In genomic region chr10:94688420-94689175, GRCm38 (mm10) we compare ENCODE assay signal across 8 mouse cellular contexts. TPM values are rescaled to one million over a fixed set of nuclear protein-coding genes. Genes with fewer than 3 reads are reported as not detected.
DNase-seq lines count a peak whose midpoint lies in the region; ATAC-seq and TF ChIP-seq lines count a peak whose summit lies in the region.

TSS of gene Cep83 (plus strand) at chr10:94688654.

- peak within 1 kb of the TSS; percentile 71 for H3K4me2 ChIP-seq in embryonic facial prominence, embryonic 15.5 days (replicated peaks)
- H3K4me2 ChIP-seq in kidney, embryonic 14.5 days (replicated peaks; ENCODE audit: low read depth, low read length) = peak within 1 kb of the TSS; percentile 84
- peak within 1 kb of the TSS; percentile 77 for H3K4me2 ChIP-seq in limb, embryonic 14.5 days (replicated peaks; ENCODE audit: low read depth, low read length, severe bottlenecking)
- H3K4me2 ChIP-seq in midbrain, embryonic 16.5 days (ENCODE audit: low read length) = peak within 1 kb of the TSS; percentile 89

- peak within 1 kb of the TSS; percentile 78 for H3K4me3 ChIP-seq in bone marrow macrophage, adult 2 months (ENCODE audit: insufficient read depth, low read length)
- peak within 1 kb of the TSS; percentile 74 for H3K4me3 ChIP-seq in embryonic facial prominence, embryonic 15.5 days (replicated peaks)
- H3K4me3 ChIP-seq in kidney, embryonic 14.5 days (ENCODE audit: low read length) = peak within 1 kb of the TSS; percentile 91
- H3K4me3 ChIP-seq in limb, embryonic 14.5 days (replicated peaks; ENCODE audit: low read length) = peak within 1 kb of the TSS; percentile 91
- peak within 1 kb of the TSS; percentile 96 for H3K4me3 ChIP-seq in midbrain, embryonic 16.5 days (ENCODE audit: low read depth, low read length)
- peak within 1 kb of the TSS; percentile 99 for H3K4me3 ChIP-seq in spleen, adult 2 months (ENCODE audit: extremely low read depth, insufficient read depth, insufficient read length)

- peak; percentile 94 to 95 for DNase-seq in B cell, adult 2 months
- peak; percentile 92 to 93 for DNase-seq in heart, adult 9 months (ENCODE audit: low spot score in 2 of 2)
- peak; percentile 90 for DNase-seq in limb, embryonic 14.5 days (ENCODE audit: low spot score)
- peak; percentile 73 to 93 for DNase-seq in spleen, adult 2 months (ENCODE audit: low read depth in 1 of 2, low spot score in 2 of 2)

- WGBS in embryonic facial prominence, embryonic 15.5 days = under 1% methylated on average over 61 of the region's 86 CpGs
- under 1% methylated on average over 76 of the region's 86 CpGs for WGBS in kidney, embryonic 14.5 days
- WGBS in limb, embryonic 14.5 days = under 1% methylated on average over 79 of the region's 86 CpGs
- under 1% methylated on average over 85 of the region's 86 CpGs for whole genome bisulfite sequencing in midbrain, embryonic 16.5 days
- WGBS in spleen, adult 2 months = under 1% methylated on average over 86 of the region's 86 CpGs

- peaks cover 11% of the 10 kb centered on the region for H3K4me1 ChIP-seq in bone marrow macrophage, adult 2 months (ENCODE audit: control insufficient read depth, insufficient read depth, low read length)
- H3K4me1 ChIP-seq in embryonic facial prominence, embryonic 15.5 days = peaks cover 7% of the 10 kb centered on the region; the same call in 1 of the 2 replicates
- peaks cover 7% of the 10 kb centered on the region; the same call in 1 of the 2 replicates for H3K4me1 ChIP-seq in kidney, embryonic 14.5 days (ENCODE audit: control insufficient read depth, insufficient read depth, low read length)
- H3K4me1 ChIP-seq in limb, embryonic 14.5 days (ENCODE audit: control insufficient read depth, insufficient read depth, low read length) = peaks cover 3% of the 10 kb centered on the region
- H3K4me1 ChIP-seq in midbrain, embryonic 16.5 days (ENCODE audit: control insufficient read depth, insufficient read depth, low read length) = peaks cover 17% of the 10 kb centered on the region
- peaks cover 5% of the 10 kb centered on the region for H3K4me1 ChIP-seq in spleen, adult 2 months (ENCODE audit: control insufficient read depth, insufficient read depth, insufficient read length)

- H3K27me3 ChIP-seq in embryonic facial prominence, embryonic 15.5 days = no peaks in the 10 kb centered on the region
- no peaks in the 10 kb centered on the region for H3K27me3 ChIP-seq in kidney, embryonic 14.5 days (ENCODE audit: control insufficient read depth, insufficient read depth, low read length)
- H3K27me3 ChIP-seq in limb, embryonic 14.5 days (ENCODE audit: control insufficient read depth, insufficient read depth, low read length) = no peaks in the 10 kb centered on the region
- H3K27me3 ChIP-seq in midbrain, embryonic 16.5 days (ENCODE audit: control insufficient read depth, insufficient read depth, low read depth, low read length) = no peaks in the 10 kb centered on the region
- H3K27me3 ChIP-seq in spleen, adult 2 months (ENCODE audit: control insufficient read depth, insufficient read depth, low read length) = no peaks in the 10 kb centered on the region

- H3K36me3 ChIP-seq in embryonic facial prominence, embryonic 15.5 days = no peaks in the 10 kb centered on the region
- H3K36me3 ChIP-seq in kidney, embryonic 14.5 days (ENCODE audit: control insufficient read depth, insufficient read depth, low read length) = no peaks in the 10 kb centered on the region
- H3K36me3 ChIP-seq in limb, embryonic 14.5 days (ENCODE audit: control insufficient read depth, insufficient read depth, low read length) = no peaks in the 10 kb centered on the region
- no peaks in the 10 kb centered on the region for H3K36me3 ChIP-seq in midbrain, embryonic 16.5 days (ENCODE audit: control insufficient read depth, insufficient read depth, low read length)
- no peaks in the 10 kb centered on the region for H3K36me3 ChIP-seq in spleen, adult 2 months (ENCODE audit: control insufficient read depth, insufficient read depth, low read length)

- no peak for TF ChIP-seq POLR2A in bone marrow macrophage, adult 2 months (IDR thresholded peaks at IDR 0.05; ENCODE audit: borderline replicate concordance, low read depth, low read length)
- TF ChIP-seq POLR2A in limb, embryonic 14.5 days (IDR thresholded peaks at IDR 0.05; ENCODE audit: borderline replicate concordance, extremely low read depth, insufficient read depth, insufficient read length) = 0 out of 2 replicates have a peak, but pooled peaks have one; percentile 57
- TF ChIP-seq POLR2A in spleen, adult 2 months (IDR thresholded peaks at IDR 0.05; ENCODE audit: low read depth, low read length) = peak; percentile 47; the same call in 1 of the 2 replicates

- H3K27ac ChIP-seq in bone marrow macrophage, adult 2 months (ENCODE audit: insufficient read depth, low read depth, low read length) = peak within 1 kb of the TSS; percentile 80
- peak within 1 kb of the TSS; percentile 87 for H3K27ac ChIP-seq in embryonic facial prominence, embryonic 15.5 days (replicated peaks)
- peak within 1 kb of the TSS; percentile 88 for H3K27ac ChIP-seq in kidney, embryonic 14.5 days (ENCODE audit: low read depth, low read length)
- H3K27ac ChIP-seq in limb, embryonic 14.5 days (replicated peaks; ENCODE audit: low read depth, low read length) = peak within 1 kb of the TSS; percentile 92
- H3K27ac ChIP-seq in midbrain, embryonic 16.5 days (ENCODE audit: low read length) = peak within 1 kb of the TSS; percentile 93
- peak within 1 kb of the TSS; percentile 97 for H3K27ac ChIP-seq in spleen, adult 2 months (ENCODE audit: insufficient read depth, low read length)

- peak; percentile 98 for ATAC-seq in embryonic facial prominence, embryonic 15.5 days (ENCODE audit: insufficient number of reproducible peaks, low FRiP score, low TSS enrichment, low read depth)
- peak; percentile 98 for ATAC-seq in kidney, embryonic 14.5 days (ENCODE audit: low FRiP score, low TSS enrichment)
- ATAC-seq in limb, embryonic 14.5 days (ENCODE audit: low FRiP score, low read depth) = peak; percentile 97
- ATAC-seq in midbrain, embryonic 16.5 days = peak; percentile 98

- H3K9ac ChIP-seq in embryonic facial prominence, embryonic 15.5 days = peak within 1 kb of the TSS; percentile 94
- peak within 1 kb of the TSS; percentile 93 for H3K9ac ChIP-seq in kidney, embryonic 14.5 days (ENCODE audit: low read depth, low read length)
- peak within 1 kb of the TSS; percentile 97 for H3K9ac ChIP-seq in limb, embryonic 14.5 days (ENCODE audit: low read depth, low read length, severe bottlenecking)
- peak within 1 kb of the TSS; percentile 82 for H3K9ac ChIP-seq in midbrain, embryonic 16.5 days (ENCODE audit: low read depth, low read length)

- no peak for TF ChIP-seq CTCF in bone marrow macrophage, adult 2 months (IDR thresholded peaks at IDR 0.05; ENCODE audit: low read depth, low read length)
- TF ChIP-seq CTCF in spleen, adult 2 months (IDR thresholded peaks at IDR 0.05; ENCODE audit: extremely low read depth, insufficient read depth, insufficient read length, insufficient replicate concordance) = no peak

- H3K9me3 ChIP-seq in embryonic facial prominence, embryonic 15.5 days (replicated peaks) = no peaks in the 10 kb centered on the region
- 0 out of 2 replicates have a peak, but pooled peaks cover 3% of the 10 kb centered on the region for H3K9me3 ChIP-seq in kidney, embryonic 14.5 days (ENCODE audit: control insufficient read depth, low read length)
- no peaks in the 10 kb centered on the region for H3K9me3 ChIP-seq in limb, embryonic 14.5 days (ENCODE audit: control insufficient read depth, low read length)
- no peaks in the 10 kb centered on the region for H3K9me3 ChIP-seq in midbrain, embryonic 16.5 days (replicated peaks; ENCODE audit: control insufficient read depth, low read length, poor library complexity, severe bottlenecking)

RNA-seq across cellular contexts. Expression of gene Cep83, which starts in this region (rescaled TPM):
- polyA plus RNA-seq in bone marrow macrophage, adult 2 months (2012; ENCODE audit: insufficient read depth, insufficient read length, missing spikeins) = 26.4 and 29.6 TPM in 2 replicates
- 21.6 and 22.9 TPM in 2 replicates for polyA plus RNA-seq in embryonic facial prominence, embryonic 15.5 days (2015; fragmentation: Nextera tagmentation; extraction: Ambion mirVana)
- 19.5 and 19.6 TPM in 2 replicates for polyA plus RNA-seq in kidney, embryonic 14.5 days (2014; fragmentation: Nextera tagmentation; extraction: Ambion mirVana)
- polyA plus RNA-seq in limb, embryonic 14.5 days (2012; rRNA removed) = 16.4 and 27.6 TPM in 2 replicates
- 21.4 and 23.4 TPM in 2 replicates for polyA plus RNA-seq in limb, embryonic 14.5 days (2014; fragmentation: Nextera tagmentation; extraction: Ambion mirVana)
- 16.3 and 19.2 TPM in 2 replicates for polyA plus RNA-seq in midbrain, embryonic 16.5 days (2015; fragmentation: Nextera tagmentation; extraction: Ambion mirVana)
- 2.0 and 3.7 TPM in 2 replicates for polyA plus RNA-seq in spleen, adult 2 months (2012; rRNA removed)

Comparison
In these comparisons a context has a peak if more than half of its experiments do, and no peak if none do; other contexts are left out.
1. Peak in every context shown above with its lines: DNase-seq, ATAC-seq, H3K4me3 ChIP-seq and H3K27ac ChIP-seq.